Mouse (Mus musculus) gastrocnemius, postnatal 36 days (tissue): ENCODE measurements around the gene Lck. TPM values are rescaled to one million over a fixed set of nuclear protein-coding genes. Genes with fewer than 3 reads are reported as not detected.

Experiments used
- DNase-seq, 2 experiments: peaks; one replicate each; pipeline ENCODE4 v3.0.0; 2022
- intact Hi-C: fragments of 180-260 bp; cut with DNase I; formaldehyde crosslinking; loops from one replicate; pipeline ENCODE4 v1.15.1; 2025
- long read RNA-seq, 2 experiments: library from polyadenylated mRNA; stranded (forward); transcript quantifications; one replicate each; pipeline ENCODE4 v2.0.0; 2021
- total RNA-seq, 2 experiments: library from RNA; stranded (reverse); gene quantifications; 2 replicates each; pipeline ENCODE4 v1.2.3; 2021

Lck gene
- 1 to 10 TPM in 1 of 2 experiments, not detected in 1; 6.2 TPM for total RNA-seq
- long read RNA-seq, experiment 1 = 0 reads
- long read RNA-seq, experiment 2, partial matches to known transcripts = 0 of 6 reads
- long read RNA-seq, experiment 2, other reads (novel, unspliced or antisense) = 4 of 6 reads

- DNase-seq = no peak
- intact Hi-C loops = no loop called here
Observed at GRCm38 (mm10) chr4:129573430-129573829, at the start of gene Lck. Gene Lck (minus strand): TSS chr4:129573641.

DNA sequence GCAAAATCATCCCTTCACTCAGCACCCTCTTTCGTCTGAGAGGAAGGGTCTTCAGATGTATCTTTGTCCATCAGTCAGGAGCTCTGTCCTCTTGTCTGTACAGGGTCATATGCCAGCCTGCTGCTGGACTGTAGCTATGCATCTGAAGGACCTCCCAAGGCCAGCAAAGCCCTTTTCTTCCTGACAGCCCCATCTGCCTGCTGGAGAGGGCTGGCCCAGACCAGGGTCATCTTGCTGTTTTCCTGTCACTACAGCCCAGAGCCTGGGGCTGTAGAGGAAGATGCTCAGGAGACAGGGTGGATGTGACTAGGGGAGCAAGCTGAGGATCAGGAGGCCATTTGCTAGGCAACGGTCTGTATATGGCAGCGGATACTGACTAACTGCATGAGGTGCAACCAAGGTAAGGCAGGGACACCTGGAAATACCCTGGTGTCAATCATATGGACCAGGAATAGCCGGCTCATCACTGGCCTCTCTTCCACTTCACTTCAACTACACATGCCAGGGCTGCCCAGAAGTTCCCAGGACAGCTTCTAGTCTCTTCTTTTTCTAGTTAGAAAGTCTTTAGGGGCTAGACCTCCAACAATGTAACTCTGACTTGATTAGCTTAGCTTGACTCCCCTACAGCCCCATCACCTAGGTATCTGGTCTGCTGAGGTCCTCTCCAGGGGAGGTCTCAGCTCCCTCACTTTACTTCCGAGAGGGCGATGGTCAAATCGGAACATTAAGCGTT lies 49.5 kb upstream of the Lck start:
- DNase-seq = no peak

DNA sequence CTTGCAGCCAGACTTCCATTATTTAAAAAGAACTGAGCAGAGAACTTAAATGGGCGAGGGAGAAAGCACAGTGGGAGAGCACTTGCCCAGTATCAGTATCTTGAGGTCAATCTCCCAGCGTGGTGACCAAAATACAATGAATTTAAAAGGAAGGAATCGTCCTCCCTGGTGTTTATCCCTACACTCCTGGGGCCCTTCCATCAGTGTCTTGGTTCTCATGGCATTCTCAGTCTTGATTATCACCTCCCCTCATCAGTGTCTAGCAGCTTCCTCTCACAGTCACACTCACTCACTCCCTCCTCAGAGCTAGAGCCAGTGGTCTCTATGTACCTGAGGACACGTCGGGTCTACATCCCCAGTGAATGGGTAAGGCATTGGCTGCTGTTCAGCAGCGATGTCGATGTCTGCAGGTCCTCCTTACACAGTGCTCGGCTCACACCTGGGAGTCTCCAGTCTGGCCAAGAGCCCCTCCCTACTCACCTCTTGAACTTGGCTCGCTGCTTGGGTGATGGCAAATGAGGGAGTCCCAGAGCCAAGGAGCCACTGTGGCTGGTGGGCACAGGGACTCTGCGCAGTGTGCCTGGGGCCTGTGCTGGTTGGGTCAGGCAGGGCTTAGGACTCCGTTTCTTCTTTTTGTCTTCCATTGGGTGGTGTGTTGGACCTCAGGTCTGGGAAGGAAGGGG lies 48.8 kb upstream of the Lck start:
- intact Hi-C loops = no loop called here
- no peak for DNase-seq

More for the DNA sequence above, 49.5 kb upstream of the Lck start:
- intact Hi-C loops = no loop called here

- intact Hi-C loops = no loop called here
- DNase-seq = peak in 1 of 2 experiments; percentile 38
Observed at GRCm38 (mm10) chr4:129621283-129621841, 47.9 kb upstream of the Lck start.

DNA sequence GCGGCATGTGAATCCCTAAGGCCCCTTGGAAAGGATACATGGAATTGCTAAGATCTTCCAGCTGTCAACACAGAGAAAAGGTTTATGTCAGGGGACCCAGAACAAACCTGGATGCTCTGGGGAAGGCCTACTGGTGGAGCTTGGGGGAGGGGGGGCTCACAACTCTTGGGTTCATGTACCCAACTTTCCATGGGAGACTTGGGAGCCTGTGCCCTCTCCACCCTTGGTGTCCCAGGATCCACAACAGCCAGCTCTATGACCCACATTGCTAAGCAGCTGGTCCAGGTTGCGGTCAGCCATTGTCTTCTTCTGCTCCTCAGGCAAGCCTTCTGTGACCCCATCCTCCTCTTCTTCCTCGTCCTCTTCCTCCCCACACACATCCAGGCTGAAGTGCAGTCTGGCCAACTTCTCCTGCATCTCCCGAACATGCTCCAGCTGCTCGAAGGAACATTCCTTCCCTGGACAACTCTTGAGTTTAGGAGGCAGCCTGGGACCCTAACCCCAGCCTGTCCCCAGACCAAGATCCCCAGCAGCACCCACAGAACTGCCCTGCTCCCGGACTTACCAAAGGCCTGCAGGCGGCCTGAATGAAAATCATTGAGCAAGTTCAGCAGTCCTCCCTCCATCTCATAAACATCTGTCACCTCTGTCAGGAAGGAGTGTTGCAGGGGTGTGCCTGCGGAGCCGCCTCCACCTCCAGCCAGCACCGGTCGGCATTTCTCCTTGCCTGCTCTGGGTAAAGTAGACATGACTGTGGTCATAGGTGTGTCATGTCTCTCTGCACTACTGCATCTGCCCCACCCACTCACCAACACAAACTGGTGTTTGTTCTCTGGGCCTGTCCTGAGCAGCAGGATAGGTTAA lies 47.2 kb upstream of the Lck start:
- intact Hi-C loops = no loop called here
- DNase-seq = no peak

DNA sequence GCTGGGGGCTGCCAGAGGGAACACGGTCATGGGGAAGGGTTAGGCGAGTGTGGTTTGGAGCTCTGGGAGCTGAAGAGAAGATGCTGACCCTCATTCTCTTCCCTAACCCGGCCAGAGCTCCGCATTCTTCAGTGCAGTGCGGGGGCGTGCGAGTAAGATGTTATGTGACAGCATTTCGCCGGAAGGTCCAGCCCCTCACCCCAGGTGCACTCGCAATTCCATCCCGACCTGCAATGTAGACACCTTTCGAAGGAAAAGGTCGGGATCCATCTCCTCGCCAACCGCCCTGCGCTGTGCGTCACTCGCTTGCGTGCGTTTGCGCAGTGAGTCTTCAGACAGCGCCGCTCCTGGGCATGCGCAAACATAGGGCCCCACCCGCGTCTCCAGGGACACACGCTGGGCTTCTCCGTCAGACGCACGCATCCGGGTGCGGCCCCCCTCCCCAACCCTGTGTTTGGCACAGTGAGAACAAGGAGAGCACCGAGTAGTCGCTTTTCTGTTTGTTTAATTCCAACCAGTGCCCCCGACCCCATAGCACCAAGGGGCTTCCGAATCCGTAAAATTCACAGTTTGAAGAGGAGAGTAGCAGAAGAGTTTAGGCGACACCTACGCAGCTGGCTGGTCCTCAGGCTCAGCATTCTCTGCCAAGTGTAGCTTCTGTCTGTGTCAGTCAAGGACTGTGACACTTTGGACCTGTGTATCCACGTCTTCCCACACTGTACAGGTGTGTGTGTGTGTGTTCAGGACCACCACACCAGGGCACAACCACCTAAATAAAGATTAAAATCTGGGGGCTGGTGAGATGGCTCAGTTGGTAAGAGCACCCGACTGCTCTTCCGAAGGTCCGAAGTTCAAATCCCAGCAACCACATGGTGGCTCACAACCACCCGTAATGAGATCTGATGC lies 45.6 kb upstream of the Lck start, which contains the start of gene Iqcc:
Iqcc (minus strand) TSS at position 314 of the 906 bp plus-strand sequence.
- peak; percentile 95 to 98 for DNase-seq
- intact Hi-C loops = no loop called here

DNA sequence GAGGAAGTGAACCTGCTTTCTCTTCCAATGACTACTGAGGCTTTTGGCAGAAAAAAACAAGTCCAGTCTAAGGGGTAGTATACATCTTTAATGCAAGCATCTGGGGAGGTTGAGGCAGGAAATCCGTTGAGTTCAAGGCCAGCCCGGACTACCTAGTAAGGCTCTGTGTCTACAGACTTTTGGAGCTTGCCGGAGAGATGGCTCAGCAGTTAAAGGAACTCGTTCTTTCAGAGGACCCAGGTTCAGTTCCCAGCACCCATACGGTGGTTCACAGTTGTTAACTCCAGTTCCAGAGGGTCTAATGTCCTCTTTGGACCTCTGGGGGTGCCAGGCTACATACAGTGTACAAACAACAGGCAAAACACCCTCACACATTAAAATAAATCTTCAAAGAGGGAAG lies 44.6 kb upstream of the Lck start:
- DNase-seq = no peak
- intact Hi-C loops = no loop called here

- DNase-seq = no peak
- intact Hi-C loops = no loop called here
Observed at GRCm38 (mm10) chr4:129617121-129617641, 43.7 kb upstream of the Lck start.

GRCm38 (mm10) chr4:129616631-129617030 lies 43.2 kb upstream of the Lck start:
- no peak for DNase-seq
- intact Hi-C loops = no loop called here

DNA sequence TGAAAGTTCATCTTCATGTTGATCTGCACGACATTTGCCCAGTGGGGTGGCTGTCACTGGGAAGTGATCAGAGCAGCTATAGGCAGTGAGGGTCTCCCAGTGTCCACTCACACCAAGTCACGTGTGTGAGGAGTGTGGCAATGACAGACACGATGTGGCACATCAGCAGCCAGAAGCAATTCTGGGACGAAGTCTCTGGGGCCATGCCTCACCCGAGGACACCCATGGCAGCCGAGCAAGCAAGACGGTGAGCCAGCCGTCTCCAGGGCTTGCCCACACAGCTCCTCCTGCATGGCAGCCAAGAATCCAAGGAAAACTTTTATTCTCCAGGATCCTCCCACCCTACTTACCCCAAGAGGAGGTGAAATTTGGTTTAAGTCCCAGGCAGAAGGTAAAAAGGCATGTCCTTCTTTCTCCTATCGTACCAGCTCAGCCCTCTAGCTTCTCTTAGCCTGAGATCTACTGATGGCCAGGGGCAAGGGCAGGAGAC lies 42.4 kb upstream of the Lck start:
- intact Hi-C loops = no loop called here
- no peak for DNase-seq

- DNase-seq = no peak
- intact Hi-C loops = no loop called here
Observed at GRCm38 (mm10) chr4:129614093-129614492, 40.7 kb upstream of the Lck start, which contains the start of gene Dcdc2b. Gene Dcdc2b (minus strand): TSS chr4:129614257.

- no peak for DNase-seq
- intact Hi-C loops = no loop called here
Observed at GRCm38 (mm10) chr4:129610472-129610871, 37.0 kb upstream of the Lck start.

DNA sequence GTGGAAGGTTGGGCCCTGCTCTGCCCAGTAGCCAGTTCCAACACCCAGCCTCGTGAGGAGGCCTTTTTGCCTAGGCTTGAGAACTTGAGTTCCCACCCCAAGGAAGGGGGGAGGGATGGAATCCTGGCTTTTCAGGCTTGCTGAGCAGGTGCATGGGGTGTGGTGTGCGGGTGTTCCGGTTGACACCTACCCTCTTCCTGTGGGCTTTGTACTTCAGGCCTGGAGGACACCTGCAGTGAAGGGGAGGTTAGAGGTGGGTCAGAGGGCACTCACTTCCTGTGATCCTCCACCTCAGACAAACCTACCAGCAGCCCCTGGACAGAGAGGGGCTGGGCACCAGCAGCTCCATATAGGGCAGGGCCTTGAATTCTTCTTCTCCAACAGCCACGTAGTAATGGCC lies 36.6 kb upstream of the Lck start:
- intact Hi-C loops = no loop called here
- DNase-seq = no peak

GRCm38 (mm10) chr4:129609139-129609631 lies 35.7 kb upstream of the Lck start:
- intact Hi-C loops = loop anchor here (2.0 kb wide), 1 partner anchor 24 kb away; no protein-coding TSS in a partner anchor
- DNase-seq = no peak

GRCm38 (mm10) chr4:129608426-129609025 lies 35.1 kb upstream of the Lck start:
- intact Hi-C loops = loop anchor here (2.0 kb wide), 1 partner anchor 24 kb away; no protein-coding TSS in a partner anchor
- peak in 1 of 2 experiments; percentile 76 for DNase-seq

DNA sequence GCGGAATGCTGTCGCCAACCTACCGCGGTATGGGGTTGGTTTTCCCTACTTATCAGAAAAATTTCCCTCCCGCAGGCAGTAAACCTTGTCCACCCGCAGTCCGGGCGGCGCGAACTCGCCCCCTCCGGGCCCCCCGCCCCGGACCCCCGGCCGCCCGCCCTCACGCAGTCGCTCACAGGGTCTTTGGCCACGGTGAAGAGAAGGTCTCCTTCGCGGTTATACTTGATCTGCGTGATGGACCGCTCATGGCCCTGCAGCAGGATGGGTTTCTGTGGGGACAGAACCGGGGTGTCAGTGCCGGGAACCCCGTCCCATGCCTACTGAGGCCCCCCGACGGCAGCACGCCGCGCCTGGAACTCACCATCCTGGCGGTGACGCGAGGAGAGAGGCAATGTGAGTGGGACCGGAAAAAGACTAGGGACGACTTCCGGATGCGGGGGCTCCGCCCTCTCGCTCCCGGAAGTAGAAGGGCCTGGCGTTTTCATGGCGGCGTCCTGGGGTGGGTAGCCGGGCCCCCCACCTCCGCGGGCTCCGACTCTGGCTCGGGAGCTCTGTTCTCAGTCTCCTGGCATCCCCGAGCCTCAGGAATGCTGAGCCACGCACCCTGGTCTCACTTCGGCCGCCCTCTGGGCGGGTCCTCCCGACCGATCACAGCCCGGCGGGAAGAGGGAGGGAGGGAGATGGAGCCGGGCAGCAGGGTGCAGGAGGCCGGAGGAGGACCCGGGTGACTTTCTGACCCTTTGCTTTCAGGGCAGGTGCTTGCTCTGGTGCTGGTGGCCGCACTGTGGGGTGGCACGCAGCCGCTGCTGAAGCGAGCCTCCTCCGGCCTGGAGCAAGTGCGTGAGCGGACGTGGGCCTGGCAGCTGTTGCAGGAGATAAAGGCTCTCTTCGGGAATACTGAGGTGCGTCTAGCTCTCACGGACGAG lies 27.1 kb upstream of the Lck start, which contains the start of the genes Eif3i and Tmem234:
Eif3i (minus strand) TSS at position 416 of the 926 bp plus-strand sequence.
Tmem234 (plus strand) TSS at position 436 of the 926 bp plus-strand sequence.
- intact Hi-C loops = loop anchor here (5.0 kb wide), 1 partner anchor 58 kb away; the partner anchor contains the start of gene Hdac1
- DNase-seq = peak; percentile 69 to 75

GRCm38 (mm10) chr4:129588865-129589264 lies 15.4 kb upstream of the Lck start:
- DNase-seq = no peak
- intact Hi-C loops = no loop called here
